Mouse (Mus musculus): ENCODE results near the gene Gm8897. TPM values are rescaled to one million over a fixed set of nuclear protein-coding genes. Genes with fewer than 3 reads are reported as not detected.
"Not testable (repeated sequence)": the region's sequence is repeated elsewhere in the genome, so short reads cannot be mapped to it uniquely, and the experiment has no call there.

Gm8897 gene
- not detected in 2 replicates for polyA plus RNA-seq (2014; fragmentation: Nextera tagmentation; extraction: Ambion mirVana)

DNA sequence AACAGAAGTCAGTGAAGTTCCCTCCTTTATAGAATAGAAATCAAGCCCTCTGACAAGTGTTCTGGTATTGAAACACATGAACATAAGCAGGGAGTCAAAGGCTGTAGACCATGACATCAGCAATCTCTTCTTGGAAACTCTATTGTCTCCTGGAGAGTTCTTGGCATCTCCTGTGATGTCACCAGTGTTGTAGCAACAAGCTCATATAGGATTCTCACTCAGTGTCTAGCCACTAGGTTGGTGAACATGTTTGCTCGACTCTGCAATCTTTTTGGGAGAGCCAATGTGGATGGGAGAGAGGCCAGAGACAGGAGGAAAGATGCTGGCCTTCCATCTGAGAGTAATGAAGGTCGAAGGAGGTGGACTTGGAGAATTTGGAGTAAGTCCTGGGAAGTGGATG lies at the start of gene Gm8897:
Gm8897 (plus strand) TSS at position 301 of the 400 bp plus-strand sequence.
- 91% methylated on average over 1 of the region's 2 CpGs for WGBS
- DNase-seq (ENCODE audit: low spot score) = not testable (repeated sequence)

DNA sequence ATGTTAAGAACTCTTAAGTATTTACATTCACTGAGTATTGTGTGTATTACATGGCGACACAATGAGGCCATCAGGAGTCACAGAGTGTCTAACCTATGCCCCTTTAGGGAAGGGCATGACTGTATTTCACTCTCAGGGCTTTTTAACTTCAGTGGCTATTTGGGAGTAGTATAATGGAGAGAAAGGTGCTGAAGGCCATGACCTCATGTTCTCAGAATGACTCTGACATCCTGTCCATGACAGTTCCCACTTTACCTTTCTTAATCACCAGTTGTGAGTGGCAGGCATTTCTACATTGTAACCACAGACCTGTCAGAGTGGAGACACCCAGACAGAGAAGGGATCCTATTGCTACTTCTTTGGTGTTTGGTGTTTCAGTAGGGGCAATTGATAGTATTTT lies 473 bp downstream of the Gm8897 start:
- not testable (repeated sequence) for H3K9me3 ChIP-seq (ENCODE audit: control insufficient read depth, low read length); H3K4me3 ChIP-seq (ENCODE audit: low read depth, low read length); H3K4me2 ChIP-seq (ENCODE audit: low read depth); ATAC-seq (ENCODE audit: insufficient read depth, low FRiP score, low TSS enrichment); DNase-seq (ENCODE audit: low spot score); H3K36me3 ChIP-seq (ENCODE audit: control insufficient read depth, insufficient read depth, low read length); H3K9ac ChIP-seq (ENCODE audit: low read length); H3K27me3 ChIP-seq (ENCODE audit: control insufficient read depth, insufficient read depth, low read length); H3K4me1 ChIP-seq (ENCODE audit: control insufficient read depth, insufficient read depth, low read length); H3K27ac ChIP-seq (ENCODE audit: low read depth, low read length)
- WGBS = 33% methylated on average over 1 of the region's 1 CpGs

More for the DNA sequence above, at the start of gene Gm8897:
- H3K4me1 ChIP-seq (ENCODE audit: control insufficient read depth, insufficient read depth, low read length); ATAC-seq (ENCODE audit: insufficient read depth, low FRiP score, low TSS enrichment); H3K27ac ChIP-seq (ENCODE audit: low read depth, low read length); H3K36me3 ChIP-seq (ENCODE audit: control insufficient read depth, insufficient read depth, low read length); H3K4me3 ChIP-seq (ENCODE audit: low read depth, low read length); H3K27me3 ChIP-seq (ENCODE audit: control insufficient read depth, insufficient read depth, low read length); H3K9me3 ChIP-seq (ENCODE audit: control insufficient read depth, low read length); H3K9ac ChIP-seq (ENCODE audit: low read length); H3K4me2 ChIP-seq (ENCODE audit: low read depth): not testable (repeated sequence)

Other genes starting within 250 kb of the Gm8897 start
- not detected in 2 replicates for gene Gm5861, start 233.3 kb upstream of the Gm8897 start, polyA plus RNA-seq (2014; fragmentation: Nextera tagmentation; extraction: Ambion mirVana)
- not detected in 2 replicates for gene Gm8890, start 160.4 kb upstream of the Gm8897 start, polyA plus RNA-seq (2014; fragmentation: Nextera tagmentation; extraction: Ambion mirVana)
- not detected in 2 replicates for gene Speer1, start 74.9 kb upstream of the Gm8897 start, polyA plus RNA-seq (2014; fragmentation: Nextera tagmentation; extraction: Ambion mirVana)
- gene Gm8906, start 86.3 kb downstream of the Gm8897 start, polyA plus RNA-seq (2014; fragmentation: Nextera tagmentation; extraction: Ambion mirVana) = not detected in 2 replicates
- not detected in 2 replicates for gene Gm6460, start 178.5 kb downstream of the Gm8897 start, polyA plus RNA-seq (2014; fragmentation: Nextera tagmentation; extraction: Ambion mirVana)

Measured in neural tube, embryonic 11.5 days (tissue).